Mouse (Mus musculus) G1E-ER4 (cell line): ENCODE results near the gene Fam168a. TPM values are rescaled to one million over a fixed set of nuclear protein-coding genes. Genes with fewer than 3 reads are reported as not detected.

Source experiments
- GATA1 ChIP-seq: IDR thresholded peaks from one replicate; pipeline ENCODE4 v1.8.0; 2012; ENCODE audit warnings: low read length, inconsistent platforms
- polyA plus RNA-seq: library from polyadenylated mRNA; stranded (reverse); fragments of >175 nt; gene quantifications from 2 replicates; pipeline ENCODE4 v1.2.3, GENCODE M21; 2012

Fam168a gene
- polyA plus RNA-seq, 1 experiment = 47.1 TPM

DNA sequence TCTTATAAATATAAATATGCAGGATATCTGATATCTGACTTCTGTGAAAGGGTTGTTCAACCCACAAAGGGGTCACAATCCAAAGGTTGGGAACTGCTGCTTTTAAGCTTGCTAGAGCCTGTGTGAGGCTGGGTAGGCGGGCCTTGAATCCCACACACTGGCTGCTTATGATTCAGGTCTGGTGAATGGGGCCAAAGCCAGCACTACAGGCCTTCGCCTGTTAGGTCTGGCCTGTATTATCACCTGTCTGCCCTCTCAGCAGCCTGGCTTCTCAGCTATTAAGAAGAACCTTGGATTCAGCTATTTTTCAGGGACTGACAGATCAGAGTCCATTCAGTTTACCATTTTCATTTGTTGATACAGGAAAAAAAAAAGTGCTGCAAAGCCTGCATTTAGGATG is 99.0 kb downstream of the Fam168a start:
- no peak for TF ChIP-seq GATA1

DNA sequence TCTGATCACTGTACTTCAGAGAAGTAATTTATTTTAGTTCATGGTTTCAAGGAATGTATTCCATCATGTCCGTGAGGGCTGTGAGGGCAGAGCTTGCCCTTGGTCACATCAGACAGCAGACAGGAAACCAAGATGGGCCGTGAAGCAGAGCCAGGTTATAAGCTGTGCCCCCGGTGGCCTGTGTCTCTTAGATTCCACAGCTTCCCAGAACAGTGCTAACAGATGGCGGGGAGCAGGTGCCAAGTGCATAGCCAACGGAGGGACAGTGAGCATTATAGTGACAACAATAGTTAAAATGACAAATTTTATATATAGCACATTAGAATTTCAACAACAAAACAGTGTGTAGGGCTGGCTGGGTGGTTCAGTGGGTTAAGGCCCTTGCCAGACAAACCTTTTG is 105.5 kb downstream of the Fam168a start:
- no peak for TF ChIP-seq GATA1

DNA sequence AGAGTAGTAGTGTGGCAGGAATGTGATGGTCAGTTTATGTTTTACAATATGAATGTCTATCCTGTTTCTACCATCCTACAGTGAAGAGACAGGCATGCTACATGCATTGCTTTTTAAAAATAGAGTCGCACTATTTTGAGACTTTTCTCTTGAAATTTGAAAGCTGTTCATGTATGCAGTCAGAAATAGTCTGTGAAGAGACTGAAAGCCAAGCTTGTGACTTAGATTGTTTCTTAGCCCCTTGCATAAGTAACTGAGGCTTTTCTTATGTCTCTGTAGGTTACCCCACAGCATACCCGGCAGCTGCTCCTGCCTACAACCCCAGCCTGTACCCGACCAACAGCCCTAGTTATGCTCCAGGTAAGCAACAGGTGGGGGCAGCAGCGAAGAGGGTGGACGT is 106.2 kb downstream of the Fam168a start:
- TF ChIP-seq GATA1 = no peak

- TF ChIP-seq GATA1 = no peak
These were observed 109.6 kb downstream of the Fam168a start for GRCm38 (mm10) chr7:100815900-100816570.

DNA sequence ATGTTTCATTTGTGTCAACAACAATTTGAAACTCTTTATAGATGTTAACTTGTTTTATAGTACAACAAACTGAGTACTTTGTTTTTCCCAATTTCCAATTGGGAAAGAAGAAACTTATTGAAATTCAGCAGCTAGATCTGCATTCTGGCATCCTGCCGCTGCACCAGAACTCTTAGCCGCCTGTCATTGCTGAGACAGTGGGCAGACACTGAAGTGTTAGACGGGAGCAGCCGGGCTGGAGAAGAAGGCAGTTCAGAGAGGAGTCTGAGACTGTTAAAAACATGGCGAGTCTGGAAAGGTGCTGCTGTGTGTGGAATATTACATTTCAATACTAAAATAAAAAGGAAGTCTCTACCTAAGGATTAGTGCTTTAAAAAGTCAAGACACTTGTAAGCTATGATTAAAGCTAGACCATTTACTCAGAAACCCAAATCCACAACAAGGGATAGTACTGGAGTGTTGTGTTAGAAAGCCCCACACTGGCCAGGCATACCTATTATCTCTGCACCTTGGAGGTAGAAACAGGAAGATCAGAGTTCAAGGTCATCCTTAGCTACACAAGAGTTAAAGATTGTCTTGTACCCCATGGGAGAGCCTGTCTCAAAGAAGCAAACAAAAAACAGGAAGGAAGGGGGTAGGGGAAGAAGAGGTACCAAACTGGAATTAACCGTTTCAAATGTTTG is 110.5 kb downstream of the Fam168a start:
- no peak for TF ChIP-seq GATA1

DNA sequence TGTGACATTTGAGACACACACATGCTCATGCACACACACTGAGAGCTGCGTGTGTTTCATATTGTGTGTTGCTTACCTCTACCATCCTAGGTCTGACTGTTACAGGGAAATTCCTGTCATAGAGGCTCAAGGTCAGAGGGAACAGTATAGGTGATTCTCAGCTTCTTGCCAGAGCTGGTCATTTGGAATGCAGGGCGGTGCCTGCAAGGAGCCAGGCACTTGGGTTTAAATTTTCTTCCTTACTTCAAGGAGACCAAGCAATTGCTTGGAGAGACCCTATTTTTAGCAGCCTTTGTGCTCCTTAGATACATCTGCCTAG is 111.0 kb downstream of the Fam168a start:
- no peak for TF ChIP-seq GATA1

- no peak for TF ChIP-seq GATA1
These were observed 112.1 kb downstream of the Fam168a start for GRCm38 (mm10) chr7:100818401-100819064.

GRCm38 (mm10) chr7:100824661-100825060 is 118.2 kb downstream of the Fam168a start:
- no peak for TF ChIP-seq GATA1

DNA sequence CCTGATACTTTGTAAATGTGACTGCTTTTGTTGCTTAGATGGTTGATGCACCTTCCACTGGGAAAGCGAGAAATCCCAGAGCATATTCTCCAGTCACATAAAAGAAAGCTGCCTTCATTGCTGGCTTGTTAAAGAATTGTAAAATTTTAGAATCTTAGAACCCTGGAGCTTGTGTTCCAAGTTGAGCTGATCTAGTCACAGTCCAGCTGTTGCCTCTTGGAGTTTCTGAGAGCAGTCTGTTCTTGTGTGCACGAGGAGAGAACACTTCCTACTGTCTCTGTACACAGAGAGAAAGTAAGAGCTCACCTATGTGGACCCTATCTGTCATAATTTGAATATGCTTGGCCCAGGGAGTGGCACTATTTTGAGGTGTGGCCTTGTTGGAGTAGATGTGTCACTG is 122.1 kb downstream of the Fam168a start:
- no peak for TF ChIP-seq GATA1

DNA sequence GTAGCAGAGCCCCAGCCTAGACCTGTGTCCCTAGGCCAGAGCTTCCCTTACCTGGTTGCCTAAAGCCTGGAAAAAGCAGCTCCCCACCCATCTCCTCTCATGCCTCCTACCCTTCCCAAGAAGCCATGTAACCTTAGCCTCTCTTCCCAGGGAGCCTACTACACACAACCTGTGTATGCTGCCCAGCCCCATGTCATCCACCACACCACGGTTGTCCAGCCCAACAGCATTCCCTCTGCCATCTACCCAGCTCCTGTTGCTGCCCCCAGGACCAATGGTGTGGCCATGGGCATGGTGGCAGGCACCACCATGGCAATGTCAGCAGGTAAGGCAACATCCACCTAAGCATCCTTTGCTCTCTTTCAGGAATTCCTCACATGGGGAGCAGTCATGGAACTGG is 127.4 kb downstream of the Fam168a start:
- no peak for TF ChIP-seq GATA1

DNA sequence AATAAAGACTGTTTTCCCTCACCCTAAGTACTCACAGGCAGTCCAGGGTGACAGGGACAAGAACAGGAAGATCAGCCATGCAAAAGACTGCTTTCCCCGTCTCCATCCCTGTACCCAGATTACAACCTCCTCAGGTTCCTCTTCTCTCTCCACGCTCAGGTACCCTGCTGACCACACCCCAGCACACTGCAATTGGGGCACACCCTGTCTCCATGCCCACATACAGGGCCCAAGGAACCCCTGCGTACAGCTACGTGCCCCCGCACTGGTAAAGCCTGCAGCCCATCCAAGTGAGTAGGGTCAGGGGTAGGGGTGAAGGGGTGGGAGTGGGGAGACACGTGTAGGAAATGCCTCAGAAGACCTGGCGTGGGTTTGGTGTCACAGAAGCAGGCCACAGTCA is 128.7 kb downstream of the Fam168a start:
- no peak for TF ChIP-seq GATA1

- TF ChIP-seq GATA1 = no peak
These were observed 129.3 kb downstream of the Fam168a start for GRCm38 (mm10) chr7:100835711-100836110.

- TF ChIP-seq GATA1 = no peak
These were observed 130.2 kb downstream of the Fam168a start for GRCm38 (mm10) chr7:100836657-100837056.

DNA sequence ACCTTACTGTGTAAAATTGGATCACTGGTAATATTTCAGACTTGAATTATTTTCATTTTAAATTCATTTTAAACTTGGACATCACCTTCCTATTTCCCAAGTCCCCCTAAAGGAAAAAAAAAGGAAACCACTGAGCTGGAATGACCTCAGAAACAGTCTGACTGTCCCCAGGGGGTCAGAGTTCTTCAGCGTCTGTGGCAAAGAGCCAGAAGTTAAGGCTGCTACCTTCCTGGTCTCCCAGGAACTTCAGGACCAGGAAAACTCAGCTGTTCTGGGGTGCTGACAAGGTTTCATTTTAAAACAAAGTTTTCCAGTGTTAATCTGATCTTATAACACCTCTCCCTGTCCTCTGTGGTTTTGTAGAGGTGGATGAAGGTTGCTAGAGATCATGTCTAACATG is 131.3 kb downstream of the Fam168a start:
- TF ChIP-seq GATA1 = no peak

DNA sequence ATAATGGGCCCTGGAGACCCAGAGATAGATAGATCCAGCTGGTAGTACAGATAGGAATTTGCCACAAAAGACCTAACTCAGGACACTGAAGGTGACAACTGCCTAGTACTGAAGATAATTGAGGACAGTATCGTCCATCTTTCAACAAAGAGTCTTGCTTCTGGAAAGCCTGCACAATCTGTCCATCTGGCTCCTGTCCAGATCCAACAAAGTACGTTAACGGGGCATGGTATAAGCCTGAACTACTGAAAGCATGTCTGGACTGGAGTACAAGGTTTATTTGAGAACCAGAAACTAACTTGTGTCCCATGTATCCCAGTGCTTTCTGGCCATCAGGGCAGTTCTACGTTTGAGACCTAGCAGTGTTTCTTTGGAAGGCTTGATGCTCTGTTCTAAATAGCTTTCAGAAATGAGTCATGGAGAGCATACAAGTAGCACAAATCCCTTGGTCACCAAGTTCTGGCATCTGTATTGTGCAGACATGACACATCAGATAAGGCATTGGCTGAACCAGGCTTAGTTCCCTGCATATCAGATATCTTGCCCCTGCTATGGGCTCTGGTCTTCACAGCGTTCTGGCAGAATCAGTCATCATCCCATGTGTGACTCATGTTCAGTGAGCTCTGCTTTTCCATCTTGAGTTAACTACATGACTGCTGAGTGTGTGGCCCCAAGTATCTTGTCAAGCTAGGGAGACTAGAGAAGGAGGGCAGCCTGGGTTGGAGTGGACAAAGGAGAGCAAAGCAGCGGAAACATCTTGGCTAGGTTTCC is 133.4 kb downstream of the Fam168a start:
- peak; percentile 76 for TF ChIP-seq GATA1

DNA sequence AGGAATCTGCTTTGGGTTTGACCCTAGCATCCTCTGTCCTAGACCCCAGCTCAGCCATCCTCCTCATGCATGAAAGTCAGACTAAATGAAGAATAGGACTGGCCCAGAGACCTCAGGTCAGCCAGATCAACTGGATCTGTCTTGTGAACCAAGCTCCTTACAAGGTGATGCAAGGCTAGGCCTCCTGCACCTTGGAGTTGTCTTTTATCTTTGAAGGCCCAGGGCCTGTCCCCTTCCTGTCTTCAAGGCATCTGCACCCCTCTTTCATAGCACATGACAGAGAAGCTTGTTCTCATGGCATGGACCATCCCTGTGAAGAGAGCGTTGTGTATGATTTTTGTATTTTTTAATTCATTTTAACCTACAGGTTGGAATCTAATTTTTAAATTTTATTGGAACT is 134.5 kb downstream of the Fam168a start:
- TF ChIP-seq GATA1 = no peak
